Mouse (Mus musculus) kidney, adult 9 months (tissue): ENCODE data around the gene 1810013L24Rik.

Experiments
- DNase-seq: peaks from one replicate; pipeline ENCODE4 v3.0.0; 2022

Gene 1810013L24Rik

DNA sequence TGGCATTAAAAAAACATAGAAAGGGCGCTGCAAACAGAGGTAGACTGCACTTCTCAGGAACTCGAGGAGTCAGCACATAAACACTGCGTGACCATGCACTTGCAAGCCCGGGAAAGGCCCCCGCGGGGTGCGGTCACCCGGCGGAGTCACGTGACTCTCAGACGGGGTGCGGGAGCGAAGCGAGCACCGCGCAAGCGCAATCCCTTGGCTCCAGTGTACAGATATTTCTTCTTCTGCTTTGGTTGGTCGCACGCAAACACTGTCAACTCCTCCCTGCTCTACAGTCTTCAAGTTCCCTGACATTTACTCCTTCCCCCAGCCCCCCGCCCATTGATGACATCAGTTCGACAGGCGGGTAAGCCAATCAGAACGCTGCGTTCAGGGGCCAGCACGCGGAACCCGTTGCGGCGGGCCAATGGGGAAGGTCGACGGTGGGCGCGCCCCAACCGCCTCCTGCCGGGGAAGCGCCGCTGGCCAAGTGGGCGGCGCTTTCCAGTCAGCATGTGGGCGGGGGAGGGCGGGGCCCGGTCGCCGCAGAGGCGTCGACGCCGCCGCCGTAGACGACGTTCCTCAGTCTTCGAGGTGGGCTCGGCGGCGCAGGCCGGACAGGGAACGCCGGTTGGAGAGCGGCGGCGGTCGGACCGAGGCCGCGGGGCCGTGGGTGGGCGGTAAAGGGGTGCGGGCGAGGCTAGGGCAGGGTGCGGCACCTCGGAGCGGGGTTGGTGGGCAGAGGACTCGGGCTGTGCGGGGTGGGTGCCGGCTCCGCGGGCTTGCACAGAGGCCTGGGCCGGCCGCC lies at the start of gene 1810013L24Rik:
Gene 1810013L24Rik (plus strand): TSS at position 537 of the 796 bp plus-strand sequence.
- peak; percentile 99 for DNase-seq

- DNase-seq = no peak
Observed at GRCm38 (mm10) chr16:8780187-8780586, 49.7 kb upstream of the 1810013L24Rik start.

GRCm38 (mm10) chr16:8781191-8781590 lies 48.7 kb upstream of the 1810013L24Rik start:
- DNase-seq = no peak

GRCm38 (mm10) chr16:8781660-8782059 lies 48.2 kb upstream of the 1810013L24Rik start:
- no peak for DNase-seq

GRCm38 (mm10) chr16:8783198-8783913 lies 46.5 kb upstream of the 1810013L24Rik start:
- DNase-seq = no peak

- peak; percentile 45 for DNase-seq
Observed at GRCm38 (mm10) chr16:8784753-8785152, 45.1 kb upstream of the 1810013L24Rik start.

- no peak for DNase-seq
Observed at GRCm38 (mm10) chr16:8790886-8791285, 39.0 kb upstream of the 1810013L24Rik start.

- DNase-seq = no peak
Observed at GRCm38 (mm10) chr16:8791949-8792557, 37.8 kb upstream of the 1810013L24Rik start, which contains the start of gene Usp7. TSS of gene Usp7 (minus strand) at chr16:8792308.

DNA sequence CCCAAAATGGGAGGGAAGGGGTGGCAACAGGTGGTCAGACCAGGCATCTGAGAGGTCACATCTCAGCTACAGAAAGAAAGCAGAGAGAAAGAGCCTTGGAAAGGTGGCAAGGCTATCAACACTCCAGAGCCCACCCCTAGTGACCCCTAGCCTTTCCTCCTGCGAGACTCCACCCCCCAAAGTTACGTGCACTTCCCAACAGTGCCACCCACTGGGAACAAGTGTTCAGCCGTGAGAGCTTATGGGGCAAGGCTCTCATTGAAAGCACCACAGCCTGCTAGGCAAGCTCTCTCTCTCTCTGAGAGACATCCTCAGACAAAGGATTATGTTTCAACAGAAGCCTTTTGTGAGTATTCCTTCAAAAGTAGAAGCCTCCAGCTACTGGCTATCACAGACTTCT lies 34.9 kb upstream of the 1810013L24Rik start:
- no peak for DNase-seq

GRCm38 (mm10) chr16:8795906-8796305 lies 34.0 kb upstream of the 1810013L24Rik start:
- DNase-seq = no peak

DNA sequence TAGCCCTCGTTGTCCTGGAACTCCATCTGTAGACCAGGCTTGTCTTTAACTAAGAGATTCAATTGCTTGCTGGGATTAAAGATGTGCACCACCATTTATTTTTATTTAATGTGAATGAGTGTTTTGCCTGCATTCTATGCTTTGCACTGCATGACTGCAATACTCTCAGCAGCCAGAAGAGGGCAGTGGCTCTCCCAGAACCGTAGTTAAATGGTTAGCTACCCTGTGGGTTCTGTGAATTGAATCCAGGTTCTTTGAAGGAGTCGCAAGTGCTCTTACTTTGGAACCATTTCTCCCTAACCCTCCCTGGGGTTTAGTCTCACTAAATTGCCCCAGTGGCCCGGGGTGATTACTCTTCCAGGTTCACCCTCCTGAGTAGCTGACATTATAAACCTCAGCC lies 23.2 kb upstream of the 1810013L24Rik start:
- DNase-seq = peak; percentile 41

DNA sequence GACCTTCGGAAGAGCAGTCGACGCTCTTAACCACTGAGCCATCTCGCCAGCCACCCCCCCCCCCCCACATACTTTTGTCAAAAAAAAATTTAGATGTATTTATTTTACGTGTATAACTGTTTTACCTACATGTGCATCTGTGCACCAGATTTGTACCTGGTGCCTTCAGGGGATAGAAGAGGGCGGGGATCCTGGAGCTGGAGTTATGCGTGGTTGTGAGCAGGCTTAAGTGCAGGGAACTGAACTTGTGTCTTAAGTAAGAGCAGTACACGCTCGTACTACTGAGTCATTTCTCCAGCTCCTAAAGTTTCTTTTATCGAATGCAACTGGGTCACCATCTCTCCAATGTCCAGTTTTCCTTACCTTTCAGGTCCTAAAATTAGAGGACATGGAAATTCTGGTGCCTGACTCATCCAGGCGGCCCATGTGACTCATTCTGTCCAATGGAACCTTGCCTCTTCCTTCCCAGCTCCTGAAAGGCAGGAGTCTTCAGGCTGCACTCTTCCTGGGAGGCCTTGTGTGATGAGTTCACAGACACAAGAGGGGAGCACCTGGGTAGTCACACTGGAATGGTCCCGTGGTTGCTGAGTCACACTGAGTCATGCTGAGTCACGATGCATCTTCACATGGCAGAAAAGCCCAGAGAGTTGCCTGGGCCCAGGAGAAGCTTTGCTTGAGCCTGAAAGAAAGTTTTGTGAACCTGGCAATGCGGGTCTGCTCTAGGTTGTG lies 19.3 kb upstream of the 1810013L24Rik start:
- no peak for DNase-seq

DNA sequence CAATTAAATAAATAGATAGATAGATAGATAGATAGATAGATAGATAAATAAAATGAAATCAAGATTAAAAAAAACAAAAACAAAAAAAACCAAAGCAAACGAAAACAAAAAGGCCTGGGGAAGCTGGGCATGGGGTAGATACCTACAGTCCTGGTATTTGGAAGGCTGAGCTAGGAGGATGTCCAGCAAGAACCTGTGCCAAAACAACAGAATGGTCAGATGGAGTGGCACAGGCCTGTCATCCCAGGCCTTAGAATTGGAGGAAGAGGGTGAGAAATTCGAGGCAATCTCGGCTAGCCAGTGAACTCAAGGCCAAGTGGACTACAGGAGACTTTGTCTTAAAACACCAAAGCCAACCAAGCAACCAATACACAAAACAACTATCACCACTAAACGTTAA lies 12.0 kb upstream of the 1810013L24Rik start:
- no peak for DNase-seq

DNA sequence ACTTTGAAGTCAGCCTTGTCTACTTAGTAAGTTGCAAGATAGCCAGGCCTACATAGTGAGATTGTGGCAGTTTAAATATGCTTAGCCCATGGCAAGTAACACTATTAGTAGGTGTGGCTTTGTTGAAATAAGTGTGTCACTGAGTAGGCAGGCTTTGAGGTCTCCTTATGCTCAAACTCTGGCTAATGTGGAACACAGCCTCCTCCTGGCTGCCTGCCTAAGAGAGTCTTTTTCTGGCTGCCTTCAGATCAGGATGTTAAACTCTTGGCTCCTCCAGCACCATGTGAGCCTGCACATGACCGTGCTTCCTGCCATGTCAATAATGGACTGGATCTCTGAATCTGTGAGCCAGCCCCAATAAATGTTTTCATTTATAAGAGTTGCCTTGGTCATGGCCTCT lies 8.5 kb upstream of the 1810013L24Rik start:
- peak; percentile 69 for DNase-seq

DNA sequence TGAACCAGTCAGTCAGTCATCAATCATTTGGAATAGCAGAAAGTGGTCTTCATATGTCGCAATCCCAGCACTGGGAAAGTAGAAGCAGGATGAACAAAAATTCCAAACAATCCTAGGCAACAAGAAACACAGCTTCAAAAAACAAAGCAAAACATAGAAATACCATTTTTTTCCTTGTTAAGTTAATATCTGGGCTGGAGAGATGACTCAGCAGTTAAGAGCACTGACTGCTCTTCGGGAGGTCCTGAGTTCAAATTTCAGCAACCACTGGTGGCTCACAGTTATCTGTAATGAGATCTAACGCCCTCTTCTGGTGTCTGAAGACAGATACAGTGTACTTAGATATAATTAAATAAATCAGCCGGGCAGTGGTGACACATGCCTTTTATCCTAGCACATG lies 7.3 kb upstream of the 1810013L24Rik start:
- DNase-seq = no peak

- DNase-seq = no peak
Observed at GRCm38 (mm10) chr16:8823661-8824060, 6.2 kb upstream of the 1810013L24Rik start.

DNA sequence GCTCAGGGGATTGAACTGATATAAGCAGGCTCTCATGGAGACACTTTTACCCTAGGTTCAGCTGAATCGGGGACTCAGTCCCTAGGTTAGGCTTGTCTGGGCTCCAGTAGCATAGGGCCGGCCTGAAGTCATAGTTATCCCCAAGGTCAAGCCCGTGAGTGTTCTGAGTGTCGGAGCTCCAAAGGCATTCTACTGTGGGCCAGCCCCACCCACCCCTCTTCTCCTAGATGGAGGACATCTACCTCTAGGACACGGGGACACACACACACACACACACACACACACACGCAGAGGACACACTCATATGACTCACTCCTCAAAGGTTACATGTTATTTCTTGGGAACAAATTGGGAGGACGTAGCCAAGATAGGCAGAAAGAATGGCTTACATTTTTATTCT lies 2.5 kb upstream of the 1810013L24Rik start:
- no peak for DNase-seq

GRCm38 (mm10) chr16:8828636-8829563 lies 1.0 kb upstream of the 1810013L24Rik start:
- peak; percentile 85 for DNase-seq

- DNase-seq = peak; percentile 77
Observed at GRCm38 (mm10) chr16:8830431-8831211, 721 bp downstream of the 1810013L24Rik start.

GRCm38 (mm10) chr16:8831241-8831640 lies 1.3 kb downstream of the 1810013L24Rik start:
- DNase-seq = peak; percentile 63

- no peak for DNase-seq
Observed at GRCm38 (mm10) chr16:8836876-8837275, 7.0 kb downstream of the 1810013L24Rik start.
